Mouse (Mus musculus): ENCODE results near the gene Mob3c. TPM values are rescaled to one million over a fixed set of nuclear protein-coding genes. Genes with fewer than 3 reads are reported as not detected.

Mob3c gene
- polyA plus RNA-seq, 2 experiments: 5.0 to 5.6 TPM

GRCm38 (mm10) chr4:115812326-115812725, 15.6 kb upstream of the Mob3c start:
- Histone ChIP-seq H3K27ac (no peak overlapping the region), H3K9me3 (ENCODE audit: control insufficient read depth, low read length) (no peaks in the 10 kb centered on the region), H3K27me3 (ENCODE audit: control insufficient read depth, insufficient read depth, low read length) (no peaks in the 10 kb centered on the region), H3K9ac (replicated peaks) (no peak overlapping the region), H3K4me2 (ENCODE audit: low read depth) (no peak overlapping the region), H3K36me3 (replicated peaks; ENCODE audit: control insufficient read depth, insufficient read depth, low read depth) (no peaks in the 10 kb centered on the region; the same call in 1 of the 2 replicates), H3K4me3 (ENCODE audit: insufficient read depth in 1 of 2, low read depth in 2 of 2, low read length in 2 of 2) (no peak overlapping the region), H3K4me1 (replicated peaks; ENCODE audit: control insufficient read depth in 2 of 2, insufficient read depth in 2 of 2, low read length in 1 of 2) (no peaks in the 10 kb centered on the region)
- ATAC-seq (ENCODE audit: insufficient read depth) (no peak), DNase-seq (ENCODE audit: low read depth in 3 of 3, low spot score in 3 of 3) (no peak)
- TF ChIP-seq CTCF (IDR thresholded peaks at IDR 0.05; ENCODE audit: low read depth): no peak
- TF ChIP-seq EP300 (IDR thresholded peaks at IDR 0.05; ENCODE audit: low read depth): no peak
- 70% methylated on average over 4 of the region's 4 CpGs for WGBS (ENCODE audit: insufficient replicate concordance)

GRCm38 (mm10) chr4:115815606-115816005, 12.3 kb upstream of the Mob3c start:
- H3K4me3 ChIP-seq (ENCODE audit: insufficient read depth in 1 of 2, low read depth in 2 of 2, low read length in 2 of 2): no peak overlapping the region
- H3K4me1 ChIP-seq (replicated peaks; ENCODE audit: control insufficient read depth in 2 of 2, insufficient read depth in 2 of 2, low read length in 1 of 2): peaks cover 0 to 2% of the 10 kb centered on the region in 2 experiments; a peak in 2 of 4 replicates
- H3K27me3 ChIP-seq (ENCODE audit: control insufficient read depth, insufficient read depth, low read length): no peaks in the 10 kb centered on the region
- H3K36me3 ChIP-seq (replicated peaks; ENCODE audit: control insufficient read depth, insufficient read depth, low read depth): no peaks in the 10 kb centered on the region; the same call in 1 of the 2 replicates
- DNase-seq (ENCODE audit: low read depth in 3 of 3, low spot score in 3 of 3): no peak
- WGBS (ENCODE audit: insufficient replicate concordance): 80% methylated on average over 5 of the region's 5 CpGs
- H3K4me2 ChIP-seq (ENCODE audit: low read depth): no peak overlapping the region
- H3K9ac ChIP-seq (replicated peaks): no peak overlapping the region
- TF ChIP-seq EP300 (IDR thresholded peaks at IDR 0.05; ENCODE audit: low read depth) (no peak), CTCF (IDR thresholded peaks at IDR 0.05; ENCODE audit: low read depth) (no peak)
- H3K9me3 ChIP-seq (ENCODE audit: control insufficient read depth, low read length): no peaks in the 10 kb centered on the region
- ATAC-seq (ENCODE audit: insufficient read depth): no peak
- no peak overlapping the region for H3K27ac ChIP-seq

- Histone ChIP-seq H3K36me3 (replicated peaks; ENCODE audit: control insufficient read depth, insufficient read depth, low read depth) (no peaks in the 10 kb centered on the region), H3K4me3 (ENCODE audit: insufficient read depth in 1 of 2, low read depth in 2 of 2, low read length in 2 of 2) (no peak overlapping the region), H3K27me3 (ENCODE audit: control insufficient read depth, insufficient read depth, low read length) (no peaks in the 10 kb centered on the region), H3K4me1 (replicated peaks; ENCODE audit: control insufficient read depth in 2 of 2, insufficient read depth in 2 of 2, low read length in 1 of 2) (peaks cover 25 to 34% of the 10 kb centered on the region in 2 experiments), H3K4me2 (ENCODE audit: low read depth) (no peak overlapping the region), H3K9ac (replicated peaks) (no peak overlapping the region), H3K27ac (no peak overlapping the region), H3K9me3 (ENCODE audit: control insufficient read depth, low read length) (no peaks in the 10 kb centered on the region)
- DNase-seq (ENCODE audit: low read depth in 3 of 3, low spot score in 3 of 3) (no peak), ATAC-seq (ENCODE audit: insufficient read depth) (no peak)
- TF ChIP-seq CTCF (IDR thresholded peaks at IDR 0.05; ENCODE audit: low read depth) (no peak), EP300 (IDR thresholded peaks at IDR 0.05; ENCODE audit: low read depth) (no peak)
- 50% methylated on average over 3 of the region's 3 CpGs for WGBS (ENCODE audit: insufficient replicate concordance)
Observed at GRCm38 (mm10) chr4:115820199-115820598, 7.7 kb upstream of the Mob3c start.

- no peak overlapping the region for H3K9ac ChIP-seq (replicated peaks)
- no peak overlapping the region for H3K27ac ChIP-seq
- no peaks in the 10 kb centered on the region for H3K27me3 ChIP-seq (ENCODE audit: control insufficient read depth, insufficient read depth, low read length)
- no peak overlapping the region for H3K4me2 ChIP-seq (ENCODE audit: low read depth)
- 69% methylated on average over 3 of the region's 3 CpGs for WGBS (ENCODE audit: insufficient replicate concordance)
- H3K9me3 ChIP-seq (ENCODE audit: control insufficient read depth, low read length): no peaks in the 10 kb centered on the region
- DNase-seq (ENCODE audit: low read depth in 3 of 3, low spot score in 3 of 3): no peak
- no peaks in the 10 kb centered on the region for H3K36me3 ChIP-seq (replicated peaks; ENCODE audit: control insufficient read depth, insufficient read depth, low read depth)
- ATAC-seq (ENCODE audit: insufficient read depth): no peak
- H3K4me3 ChIP-seq (ENCODE audit: insufficient read depth in 1 of 2, low read depth in 2 of 2, low read length in 2 of 2): no peak overlapping the region
- H3K4me1 ChIP-seq (replicated peaks; ENCODE audit: control insufficient read depth in 2 of 2, insufficient read depth in 2 of 2, low read length in 1 of 2): peaks cover 27 to 40% of the 10 kb centered on the region in 2 experiments
- TF ChIP-seq CTCF (IDR thresholded peaks at IDR 0.05; ENCODE audit: low read depth) (no peak), EP300 (IDR thresholded peaks at IDR 0.05; ENCODE audit: low read depth) (no peak)
Observed at GRCm38 (mm10) chr4:115820944-115821343, 6.9 kb upstream of the Mob3c start.

GRCm38 (mm10) chr4:115821431-115821830, 6.5 kb upstream of the Mob3c start:
- ATAC-seq (ENCODE audit: insufficient read depth) (no peak), DNase-seq (ENCODE audit: low read depth in 3 of 3, low spot score in 3 of 3) (no peak)
- Histone ChIP-seq H3K27ac (no peak overlapping the region), H3K4me3 (ENCODE audit: insufficient read depth in 1 of 2, low read depth in 2 of 2, low read length in 2 of 2) (no peak overlapping the region), H3K4me1 (replicated peaks; ENCODE audit: control insufficient read depth in 2 of 2, insufficient read depth in 2 of 2, low read length in 1 of 2) (peaks cover 27 to 40% of the 10 kb centered on the region in 2 experiments), H3K9ac (replicated peaks) (no peak overlapping the region), H3K9me3 (ENCODE audit: control insufficient read depth, low read length) (no peaks in the 10 kb centered on the region), H3K27me3 (ENCODE audit: control insufficient read depth, insufficient read depth, low read length) (no peaks in the 10 kb centered on the region), H3K36me3 (replicated peaks; ENCODE audit: control insufficient read depth, insufficient read depth, low read depth) (no peaks in the 10 kb centered on the region), H3K4me2 (ENCODE audit: low read depth) (no peak overlapping the region)
- no peak for TF ChIP-seq EP300 (IDR thresholded peaks at IDR 0.05; ENCODE audit: low read depth)
- TF ChIP-seq CTCF (IDR thresholded peaks at IDR 0.05; ENCODE audit: low read depth): no peak
